Mouse (Mus musculus): Measurements from ENCODE around the gene Mrpl27. TPM values are rescaled to one million over a fixed set of nuclear protein-coding genes. Genes with fewer than 3 reads are reported as not detected.

Gene Mrpl27
- total RNA-seq, 2 experiments from 2014 or later, result 65.6 to 90.4 TPM

Other genes starting within 250 kb of the Mrpl27 start
- 1 to 10 TPM in 1 of 2 experiments, under 1 TPM in 1; 0.50 to 1.1 TPM for gene Cacna1g, start 179.6 kb upstream of the Mrpl27 start, total RNA-seq (2021)
- gene Spata20, start 167.6 kb upstream of the Mrpl27 start, total RNA-seq (2021), result not detected
- 10 to 100 TPM; 13.5 to 25.9 TPM for gene Epn3, start 153.8 kb upstream of the Mrpl27 start, total RNA-seq (2021)
- 1 to 10 TPM; 3.6 to 9.7 TPM for gene Mycbpap, start 132.0 kb upstream of the Mrpl27 start, total RNA-seq (2021)
- gene Rsad1, start 104.5 kb upstream of the Mrpl27 start, total RNA-seq (2021), result 10 to 100 TPM; 11.9 to 13.3 TPM
- not detected for gene Chad, start 88.7 kb upstream of the Mrpl27 start, total RNA-seq (2021)
- 100 to 1,000 TPM; 130 to 146 TPM for gene Acsf2, start 51.9 kb upstream of the Mrpl27 start, total RNA-seq (2021)
- gene Lrrc59, start 24.0 kb upstream of the Mrpl27 start, total RNA-seq (2021), result 100 to 1,000 TPM; 117 to 141 TPM
- under 1 TPM; 0.72 to 0.99 TPM for gene Eme1, start 197 bp downstream of the Mrpl27 start, total RNA-seq (2021)
- gene Xylt2, start 23.7 kb downstream of the Mrpl27 start, total RNA-seq (2021), result 10 to 100 TPM; 10.6 to 14.2 TPM
- not detected for gene Gm11541, start 50.7 kb downstream of the Mrpl27 start, total RNA-seq (2021)
- under 1 TPM; 0.23 to 0.26 TPM for gene Cdc34b, start 88.0 kb downstream of the Mrpl27 start, total RNA-seq (2021)
- not detected for gene Tmem92, start 128.9 kb downstream of the Mrpl27 start, total RNA-seq (2021)